Mouse (Mus musculus) cerebellum, adult 9-10 months (tissue): Measurements from ENCODE around the gene Plekhg3.

ENCODE experiments used
- DNase-seq: peaks from one replicate; pipeline ENCODE4 v3.0.0; 2022

Plekhg3 gene

DNA sequence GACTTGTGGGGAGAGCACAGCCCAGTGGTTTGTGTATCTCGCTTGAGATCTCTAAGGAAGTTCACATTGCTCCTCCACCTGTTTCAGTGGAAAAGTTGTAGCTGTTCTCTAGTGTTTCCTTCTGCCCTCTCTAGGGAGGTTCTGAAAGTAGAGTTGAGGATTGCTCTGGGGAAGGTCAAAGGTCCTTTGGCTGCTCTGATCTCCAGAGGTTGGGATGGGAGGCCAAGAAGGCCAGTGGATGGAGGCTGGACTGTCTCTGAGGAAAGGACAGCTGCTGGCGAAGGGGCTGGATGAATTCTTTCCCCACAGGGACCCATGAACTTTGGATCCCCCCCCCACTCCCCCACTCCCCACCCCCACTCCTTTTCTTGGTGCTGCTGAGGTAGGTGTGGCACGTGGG is 23.7 kb downstream of the Plekhg3 start:
- DNase-seq = no peak

DNA sequence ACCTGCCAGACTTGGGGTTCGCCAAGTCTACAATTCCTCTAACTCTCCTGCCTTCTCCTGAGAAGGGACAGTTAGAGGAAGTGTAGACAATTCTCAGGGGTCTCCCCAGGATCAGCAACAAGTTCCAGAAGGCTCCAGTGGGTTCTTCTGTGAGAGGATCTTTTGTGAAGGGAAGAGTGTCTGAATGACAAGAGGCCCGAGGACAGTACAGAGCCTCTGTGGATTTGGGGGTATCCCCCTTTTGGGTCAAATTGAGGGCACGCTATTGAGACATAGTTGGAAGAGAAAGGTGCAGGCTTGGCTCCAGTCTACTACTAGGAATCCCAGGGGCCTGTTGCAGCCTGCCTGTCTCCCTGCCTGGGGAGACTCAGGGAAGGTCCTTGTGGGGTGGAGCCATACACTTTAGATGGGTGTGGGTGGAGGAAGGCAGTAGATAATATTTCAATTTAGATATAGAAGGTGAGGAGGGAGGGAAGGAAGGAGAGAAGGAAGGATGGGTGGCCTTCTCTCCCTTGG is 24.2 kb downstream of the Plekhg3 start:
- DNase-seq = no peak

GRCm38 (mm10) chr12:76556187-76556586 is 25.5 kb downstream of the Plekhg3 start:
- no peak for DNase-seq

GRCm38 (mm10) chr12:76556745-76557389 is 26.2 kb downstream of the Plekhg3 start:
- DNase-seq = no peak

DNA sequence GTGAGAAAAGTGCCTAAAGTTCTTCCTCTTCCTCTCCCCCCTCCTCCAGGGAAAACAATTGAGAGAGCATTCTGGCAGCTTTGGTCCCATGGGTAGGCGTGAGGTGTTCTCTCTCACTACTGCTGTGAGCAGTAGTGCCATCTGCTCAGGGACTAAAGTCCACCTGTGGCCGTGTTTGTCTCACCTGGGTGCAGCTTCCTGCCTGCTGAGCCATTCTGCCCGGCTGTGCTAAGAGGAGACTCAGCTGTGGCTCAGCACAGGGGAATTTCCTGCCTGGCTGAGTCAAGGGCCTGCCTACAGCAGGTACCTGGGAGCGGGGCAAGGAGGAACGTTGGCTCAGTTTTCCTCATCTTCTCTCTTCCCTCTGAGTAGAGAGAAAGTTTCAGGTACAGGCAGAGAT is 27.5 kb downstream of the Plekhg3 start:
- DNase-seq = no peak

- DNase-seq = no peak
These were observed 31.5 kb downstream of the Plekhg3 start for GRCm38 (mm10) chr12:76562196-76562595.

- no peak for DNase-seq
These were observed 35.6 kb downstream of the Plekhg3 start for GRCm38 (mm10) chr12:76566284-76566683.

- no peak for DNase-seq
These were observed 39.7 kb downstream of the Plekhg3 start for GRCm38 (mm10) chr12:76570221-76570940.

GRCm38 (mm10) chr12:76571266-76571665 is 40.6 kb downstream of the Plekhg3 start:
- no peak for DNase-seq

GRCm38 (mm10) chr12:76572261-76573251 is 41.9 kb downstream of the Plekhg3 start:
- DNase-seq = no peak

- no peak for DNase-seq
These were observed 42.7 kb downstream of the Plekhg3 start for GRCm38 (mm10) chr12:76573381-76573780.

GRCm38 (mm10) chr12:76574815-76575214 is 44.1 kb downstream of the Plekhg3 start:
- DNase-seq = peak; percentile 95

DNA sequence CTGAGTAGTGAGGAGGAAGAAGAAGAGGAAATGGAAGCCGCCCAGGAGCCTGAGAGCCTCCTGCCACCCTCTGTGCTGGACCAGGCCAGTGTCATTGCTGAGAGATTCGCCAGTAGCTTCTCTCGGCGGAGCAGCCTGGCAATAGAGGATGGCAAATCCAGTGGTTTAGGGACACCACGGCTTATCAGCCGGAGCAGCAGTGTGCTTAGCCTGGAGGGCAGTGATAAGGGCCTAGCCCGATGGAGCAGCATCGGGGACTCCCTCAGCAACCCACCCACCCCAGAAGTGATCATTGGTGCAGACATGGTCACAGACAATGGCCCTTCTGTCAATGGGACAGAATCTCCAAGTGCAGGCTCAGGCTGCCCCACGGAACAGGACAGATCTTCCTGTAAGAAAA is 45.4 kb downstream of the Plekhg3 start:
- no peak for DNase-seq

- no peak for DNase-seq
These were observed 46.1 kb downstream of the Plekhg3 start for GRCm38 (mm10) chr12:76576806-76577205.

DNA sequence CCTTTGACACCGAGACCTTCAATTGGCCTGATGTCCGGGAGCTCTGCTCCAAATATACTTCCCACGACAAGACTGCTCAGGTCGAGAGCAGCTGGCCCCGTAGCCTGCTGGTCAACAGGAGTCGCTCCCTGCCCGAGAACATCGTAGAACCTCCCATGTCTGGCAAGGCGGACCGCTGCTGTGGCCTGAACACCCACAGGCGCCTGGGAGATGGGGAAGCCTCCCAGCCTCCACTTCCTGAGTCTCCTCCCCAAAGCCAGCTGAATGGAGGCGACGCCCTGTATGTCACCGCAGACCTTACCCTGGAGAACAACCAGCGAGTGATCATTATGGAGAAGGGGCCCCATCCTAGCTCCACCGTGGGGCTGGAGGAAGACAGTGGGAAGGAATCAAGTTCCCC is 47.2 kb downstream of the Plekhg3 start:
- no peak for DNase-seq

DNA sequence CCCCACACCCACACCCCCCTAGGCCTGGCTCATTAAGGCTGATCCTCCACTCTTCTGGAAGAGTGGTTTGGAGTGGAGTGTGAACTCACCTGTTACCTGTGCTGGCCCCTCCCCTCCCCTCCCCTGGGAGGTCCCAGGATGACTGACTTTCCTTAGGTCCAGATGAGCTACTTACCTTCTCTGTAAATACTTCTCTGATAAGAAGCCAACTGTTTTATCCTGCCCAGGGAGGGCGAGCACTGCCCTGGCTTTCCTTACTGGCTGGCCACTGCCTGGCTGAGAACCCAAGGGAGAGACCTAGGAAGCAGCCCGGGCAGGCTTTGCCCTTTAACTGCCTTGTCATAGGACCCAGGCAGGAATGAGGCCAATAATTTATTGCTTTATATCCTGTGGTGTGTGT is 47.8 kb downstream of the Plekhg3 start:
- no peak for DNase-seq

DNA sequence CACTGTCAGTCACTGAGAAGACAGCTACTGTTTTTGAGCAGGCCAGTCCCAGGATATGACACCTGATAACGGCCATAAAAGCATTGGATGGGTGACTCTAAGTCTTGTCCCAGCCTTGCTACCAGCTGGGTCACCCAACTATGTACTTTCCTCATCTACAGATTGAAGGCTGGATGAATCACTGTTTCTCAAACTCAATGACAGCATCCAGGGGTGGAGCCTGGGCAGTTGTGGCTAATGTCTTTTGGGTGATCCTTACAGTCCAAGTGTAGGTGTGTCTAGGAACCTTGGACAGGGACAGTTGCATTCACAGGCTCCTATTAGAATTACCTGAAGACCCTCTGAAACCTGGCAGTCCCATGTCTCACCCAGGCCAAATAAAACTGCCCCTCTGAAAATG is 49.1 kb downstream of the Plekhg3 start:
- DNase-seq = no peak

DNA sequence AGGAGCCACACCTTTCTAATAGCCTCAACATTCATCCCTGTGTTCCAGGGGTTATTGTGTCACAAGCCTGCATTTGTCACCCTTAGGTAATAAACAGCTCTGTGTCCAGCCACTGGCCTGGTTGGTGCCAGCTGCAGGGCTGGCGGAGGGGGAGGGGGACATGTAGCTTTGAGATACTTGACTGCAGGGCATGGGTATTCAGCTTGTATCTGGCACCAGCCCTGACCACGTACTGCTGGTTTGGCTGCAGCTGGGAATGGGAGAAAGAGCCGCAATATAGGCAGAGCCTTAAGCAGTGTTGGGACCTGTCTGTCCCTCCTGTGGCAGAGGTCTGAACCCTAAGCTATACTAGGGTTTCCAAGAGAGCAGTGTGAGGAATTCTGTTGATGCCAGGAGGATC is 51.4 kb downstream of the Plekhg3 start:
- no peak for DNase-seq

DNA sequence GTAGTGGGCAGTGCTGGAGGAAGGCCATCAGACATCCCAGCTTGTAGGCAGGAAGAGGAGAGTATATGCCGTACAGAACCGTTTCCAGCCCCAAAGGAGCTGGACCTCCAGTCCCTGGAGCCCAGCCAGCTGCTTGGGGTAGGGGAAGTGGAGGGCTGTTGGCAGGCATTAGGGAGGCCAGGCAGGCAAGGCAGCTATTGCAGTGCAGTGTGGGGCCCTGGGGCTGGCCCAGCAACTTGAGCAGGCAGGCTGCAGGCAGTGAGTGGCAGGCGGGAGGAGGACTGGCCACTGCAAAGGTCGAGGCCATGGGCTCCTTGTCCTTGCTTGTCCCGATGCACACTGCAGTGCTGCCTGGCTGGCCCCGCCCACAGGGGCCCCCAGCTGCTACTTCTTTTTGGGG is 52.1 kb downstream of the Plekhg3 start:
- no peak for DNase-seq

- no peak for DNase-seq
These were observed 52.8 kb downstream of the Plekhg3 start for GRCm38 (mm10) chr12:76583454-76583853.

DNA sequence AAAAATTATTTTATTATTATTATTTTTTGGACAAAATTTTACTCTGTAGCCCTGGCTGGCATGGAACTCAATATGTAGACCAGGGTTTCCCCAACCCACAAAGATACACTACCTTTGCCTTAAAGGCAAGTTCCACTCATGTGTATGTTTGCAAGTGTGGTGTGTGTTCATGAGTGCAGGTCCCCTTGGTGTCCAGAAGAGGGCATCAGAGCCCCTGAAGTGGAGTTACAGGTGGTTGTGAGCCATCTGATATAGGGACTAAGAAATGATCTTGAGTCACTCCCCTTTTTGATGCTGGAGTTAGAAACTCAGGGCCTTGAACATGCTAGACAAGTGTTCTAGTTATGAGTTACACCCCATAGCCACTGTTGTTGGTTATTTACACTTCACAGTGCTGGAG is 54.3 kb downstream of the Plekhg3 start:
- no peak for DNase-seq

DNA sequence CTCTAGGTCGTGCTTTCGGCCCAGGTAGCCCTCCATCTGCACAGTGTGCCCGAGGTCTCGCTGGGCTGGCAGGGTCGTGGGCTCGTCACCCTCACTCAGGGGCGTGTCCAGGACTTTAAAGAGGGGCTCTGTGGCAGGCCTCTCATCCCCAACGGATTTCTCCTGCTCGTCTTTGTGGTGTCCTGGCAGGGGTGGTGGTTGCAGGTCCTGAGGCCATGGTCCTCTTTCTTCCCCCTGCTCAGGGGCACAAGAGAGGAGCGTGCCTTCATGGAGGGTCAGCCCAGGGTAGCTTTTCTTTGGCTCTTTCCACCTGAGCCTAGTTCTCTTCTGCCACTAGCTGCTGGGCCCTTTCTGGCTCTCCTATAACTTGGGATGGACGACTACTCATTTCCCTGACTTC is 56.7 kb downstream of the Plekhg3 start:
- DNase-seq = no peak

DNA sequence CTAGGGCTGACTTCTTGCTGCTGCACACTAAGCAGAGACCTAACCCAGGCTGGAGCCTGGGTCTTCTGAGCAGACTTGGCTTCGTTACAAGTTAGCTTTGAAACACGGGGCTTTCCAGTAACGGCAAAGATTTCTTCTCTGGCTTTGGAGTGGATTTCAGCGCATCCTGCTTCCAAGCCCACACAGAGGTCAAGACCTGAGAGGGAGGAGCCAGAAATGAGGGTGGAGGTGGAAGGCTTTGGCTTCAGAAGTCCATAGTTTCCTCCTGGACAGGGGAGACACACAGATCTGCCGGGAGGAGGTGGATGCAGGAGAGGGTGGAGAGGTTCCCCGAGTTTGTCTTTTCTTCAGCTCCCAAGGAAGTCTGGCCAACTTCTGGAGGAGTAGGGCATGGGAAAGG is 58.8 kb downstream of the Plekhg3 start:
- no peak for DNase-seq
